In the genomic region with DNA sequence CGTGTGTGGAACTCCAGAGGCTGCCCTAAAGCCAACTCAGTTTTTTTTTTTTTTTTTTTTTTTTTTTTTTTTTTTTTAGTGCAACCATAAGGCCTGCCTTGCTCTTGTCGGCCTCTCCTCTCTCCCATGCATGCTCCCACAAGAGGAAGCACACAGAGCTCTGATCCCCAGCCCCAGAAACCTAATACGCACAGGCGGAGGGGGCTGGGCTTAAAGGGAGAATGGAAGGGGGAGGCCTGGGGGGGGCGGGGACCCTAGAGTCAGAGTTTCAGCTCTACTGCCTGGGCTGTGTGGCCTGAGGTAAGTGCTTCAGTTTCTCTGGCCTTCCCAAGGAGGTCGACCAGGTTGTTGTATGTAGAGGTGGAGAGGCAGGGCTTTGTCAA, we compare ENCODE assay signal across 13 mouse cellular contexts. TPM values are rescaled to one million over a fixed set of nuclear protein-coding genes. Genes with fewer than 3 reads are reported as not detected.
DNase-seq lines count a peak whose midpoint lies in the region; ATAC-seq lines count a peak whose summit lies in the region.
"Had no signal": no experiment of that assay in that cellular context is flagged by ENCODE, and none has a peak within 500 bp of the region (broad histone marks: within the 10 kb centered on the region; RNA-seq: fewer than 3 reads in every experiment).

No protein-coding gene starts in this region.

- peaks cover 100% of the 10 kb centered on the region for H3K4me1 ChIP-seq in hindbrain, embryonic 10.5 days (replicated peaks)
- H3K4me1 ChIP-seq in hindbrain, embryonic 11.5 days (replicated peaks; ENCODE audit: control insufficient read depth, insufficient read depth, low read length): peaks cover 19% of the 10 kb centered on the region
- H3K4me1 ChIP-seq in midbrain, embryonic 13.5 days (replicated peaks): peaks cover 99% of the 10 kb centered on the region
- peaks cover 31% of the 10 kb centered on the region for H3K4me1 ChIP-seq in midbrain, embryonic 11.5 days (ENCODE audit: control insufficient read depth, insufficient read depth, low read length)
- peaks cover 97% of the 10 kb centered on the region for H3K4me1 ChIP-seq in forebrain, embryonic 16.5 days (replicated peaks; ENCODE audit: control insufficient read depth, insufficient read depth, low read length)
- peaks cover 72% of the 10 kb centered on the region for H3K4me1 ChIP-seq in neural tube, embryonic 15.5 days

- peaks cover 6% of the 10 kb centered on the region; the same call in 1 of the 2 replicates for H3K36me3 ChIP-seq in hindbrain, embryonic 10.5 days
- no peaks in the 10 kb centered on the region for H3K36me3 ChIP-seq in hindbrain, embryonic 11.5 days (ENCODE audit: control insufficient read depth, insufficient read depth, low read length)
- no peaks in the 10 kb centered on the region for H3K36me3 ChIP-seq in midbrain, embryonic 13.5 days
- H3K36me3 ChIP-seq in midbrain, embryonic 11.5 days (ENCODE audit: control insufficient read depth, insufficient read depth, low read length): no peaks in the 10 kb centered on the region
- H3K36me3 ChIP-seq in forebrain, embryonic 16.5 days (ENCODE audit: control insufficient read depth, insufficient read depth): no peaks in the 10 kb centered on the region
- H3K36me3 ChIP-seq in neural tube, embryonic 15.5 days: no peaks in the 10 kb centered on the region

- no peaks in the 10 kb centered on the region for H3K9me3 ChIP-seq in hindbrain, embryonic 10.5 days
- no peaks in the 10 kb centered on the region for H3K9me3 ChIP-seq in hindbrain, embryonic 11.5 days (ENCODE audit: control insufficient read depth, low read length)
- H3K9me3 ChIP-seq in midbrain, embryonic 13.5 days: no peaks in the 10 kb centered on the region
- H3K9me3 ChIP-seq in midbrain, embryonic 11.5 days (ENCODE audit: control insufficient read depth, low read length): no peaks in the 10 kb centered on the region
- no peaks in the 10 kb centered on the region for H3K9me3 ChIP-seq in forebrain, embryonic 16.5 days (ENCODE audit: control insufficient read depth, low read length)
- H3K9me3 ChIP-seq in neural tube, embryonic 15.5 days (replicated peaks): no peaks in the 10 kb centered on the region

- 29% methylated on average over 6 of the region's 6 CpGs for WGBS in hindbrain, embryonic 10.5 days
- 48% methylated on average over 6 of the region's 6 CpGs for WGBS in hindbrain, embryonic 11.5 days
- 45% methylated on average over 6 of the region's 6 CpGs for WGBS in midbrain, embryonic 13.5 days
- 32% methylated on average over 6 of the region's 6 CpGs for WGBS in midbrain, embryonic 11.5 days
- 39% methylated on average over 6 of the region's 6 CpGs for WGBS in forebrain, embryonic 16.5 days
- 58% methylated on average over 6 of the region's 6 CpGs for WGBS in neural tube, embryonic 15.5 days

- DNase-seq in hindbrain, embryonic 10.5 days (ENCODE audit: low spot score): no peak
- DNase-seq in hindbrain, embryonic 11.5 days (ENCODE audit: low spot score): no peak
- no peak for DNase-seq in midbrain, embryonic 11.5 days (ENCODE audit: low spot score, missing footprints)
- no peak for DNase-seq in layer of hippocampus, adult 8-10 months (ENCODE audit: low spot score in 2 of 2)
- DNase-seq: cerebellum, adult 11-12 months had no signal

- no peak for ATAC-seq in hindbrain, embryonic 11.5 days (ENCODE audit: low FRiP score)
- ATAC-seq in midbrain, embryonic 13.5 days: no peak
- no peak for ATAC-seq in midbrain, embryonic 11.5 days (ENCODE audit: low FRiP score)
- no peak for ATAC-seq in forebrain, embryonic 16.5 days
- no peak for ATAC-seq in neural tube, embryonic 15.5 days (ENCODE audit: low FRiP score)
- no peak for ATAC-seq in granulocyte monocyte progenitor cell, adult 5-6 weeks (replicated peaks; ENCODE audit: poor library complexity, severe bottlenecking)

- H3K4me2 ChIP-seq in hindbrain, embryonic 11.5 days (replicated peaks; ENCODE audit: low read depth, low read length): no peak overlapping the region
- H3K4me2 ChIP-seq in midbrain, embryonic 13.5 days (replicated peaks): peak overlapping the region; percentile 84
- H3K4me2 ChIP-seq in midbrain, embryonic 11.5 days: no peak overlapping the region
- peak overlapping the region; percentile 36 for H3K4me2 ChIP-seq in forebrain, embryonic 16.5 days (ENCODE audit: low read length)
- peak overlapping the region; percentile 17; the same call in 1 of the 2 replicates for H3K4me2 ChIP-seq in neural tube, embryonic 15.5 days

- H3K4me3 ChIP-seq in hindbrain, embryonic 10.5 days: no peak overlapping the region
- no peak overlapping the region for H3K4me3 ChIP-seq in hindbrain, embryonic 11.5 days (ENCODE audit: low read depth, low read length)
- H3K4me3 ChIP-seq in midbrain, embryonic 13.5 days (replicated peaks): no peak overlapping the region
- no peak overlapping the region for H3K4me3 ChIP-seq in midbrain, embryonic 11.5 days (ENCODE audit: low read depth, low read length)
- no peak overlapping the region for H3K4me3 ChIP-seq in forebrain, embryonic 16.5 days (replicated peaks; ENCODE audit: low read length)
- H3K4me3 ChIP-seq in neural tube, embryonic 15.5 days (replicated peaks): no peak overlapping the region
- H3K4me3 ChIP-seq: erythroblast, embryonic 14.5 days; left cerebral cortex, adult 2 months; myocyte had no signal

- H3K9ac ChIP-seq in hindbrain, embryonic 11.5 days (ENCODE audit: low read depth, low read length): no peak overlapping the region
- peak overlapping the region; percentile 24; the same call in 1 of the 2 replicates for H3K9ac ChIP-seq in midbrain, embryonic 13.5 days (replicated peaks)
- H3K9ac ChIP-seq in midbrain, embryonic 11.5 days (ENCODE audit: low read length): no peak overlapping the region
- no peak overlapping the region for H3K9ac ChIP-seq in forebrain, embryonic 16.5 days (replicated peaks; ENCODE audit: low read depth, low read length)
- H3K9ac ChIP-seq in neural tube, embryonic 15.5 days (replicated peaks): no peak overlapping the region

- peaks cover 76% of the 10 kb centered on the region for H3K27me3 ChIP-seq in hindbrain, embryonic 10.5 days (ENCODE audit: insufficient read depth, poor library complexity, severe bottlenecking)
- H3K27me3 ChIP-seq in hindbrain, embryonic 11.5 days (ENCODE audit: control insufficient read depth, insufficient read depth, low read length): peaks cover 22% of the 10 kb centered on the region
- H3K27me3 ChIP-seq in midbrain, embryonic 13.5 days: peaks cover 33% of the 10 kb centered on the region
- H3K27me3 ChIP-seq in midbrain, embryonic 11.5 days (ENCODE audit: control insufficient read depth, insufficient read depth, low read length): peaks cover 10% of the 10 kb centered on the region
- H3K27me3 ChIP-seq in forebrain, embryonic 16.5 days (replicated peaks; ENCODE audit: control insufficient read depth, insufficient read depth, low read length): no peaks in the 10 kb centered on the region
- H3K27me3 ChIP-seq in neural tube, embryonic 15.5 days (replicated peaks): peaks cover 26% of the 10 kb centered on the region

- peak overlapping the region; percentile 80 for H3K27ac ChIP-seq in hindbrain, embryonic 10.5 days
- no peak overlapping the region for H3K27ac ChIP-seq in hindbrain, embryonic 11.5 days (ENCODE audit: low read depth, low read length)
- no peak overlapping the region for H3K27ac ChIP-seq in midbrain, embryonic 13.5 days
- no peak overlapping the region for H3K27ac ChIP-seq in midbrain, embryonic 11.5 days (ENCODE audit: low read depth, low read length)
- no peak overlapping the region for H3K27ac ChIP-seq in forebrain, embryonic 16.5 days (ENCODE audit: low read length)
- no peak overlapping the region for H3K27ac ChIP-seq in neural tube, embryonic 15.5 days (replicated peaks)
- H3K27ac ChIP-seq: left cerebral cortex, adult 2 months had no signal

RNA-seq across cellular contexts. Expression of gene Kif26a, which starts 6.0 kb away (rescaled TPM):
- polyA plus RNA-seq in hindbrain, embryonic 10.5 days (2016; fragmentation: Nextera tagmentation; extraction: Ambion mirVana): 2.7 and 3.1 TPM in 2 replicates
- 2.0 and 2.2 TPM in 2 replicates for polyA plus RNA-seq in hindbrain, embryonic 11.5 days (2014; fragmentation: Nextera tagmentation; extraction: Ambion mirVana)
- polyA plus RNA-seq in midbrain, embryonic 13.5 days (2015; fragmentation: Nextera tagmentation; extraction: Ambion mirVana): 7.0 and 11.4 TPM in 2 replicates
- polyA plus RNA-seq in midbrain, embryonic 11.5 days (2014; fragmentation: Nextera tagmentation; extraction: Ambion mirVana): 2.6 and 3.5 TPM in 2 replicates
- polyA plus RNA-seq in forebrain, embryonic 16.5 days (2015; fragmentation: Nextera tagmentation; extraction: Ambion mirVana): 17.3 and 21.2 TPM in 2 replicates
- 4.0 and 4.2 TPM in 2 replicates for polyA plus RNA-seq in neural tube, embryonic 15.5 days (2015; fragmentation: Nextera tagmentation; extraction: Ambion mirVana)
- 1 to 10 TPM; 4.4 to 5.6 (median 5.1) TPM for total RNA-seq in layer of hippocampus, adult 8-10 months (2022)
- total RNA-seq in granulocyte monocyte progenitor cell, adult 5-6 weeks (2014; fragmentation: Nextera tagmentation): not detected in 2 replicates
- not detected in 2 replicates for total RNA-seq in granulocyte monocyte progenitor cell, adult 5-6 weeks (2017)
- total RNA-seq: hematopoietic stem cell, adult 5-6 weeks had no signal
- polyA plus RNA-seq: erythroblast, embryonic 14.5 days had no signal

RNA-seq across cellular contexts. Expression of gene Aspg, which starts 45.5 kb away (rescaled TPM):
- 1.4 and 2.1 TPM in 2 replicates for polyA plus RNA-seq in hindbrain, embryonic 10.5 days (2016; fragmentation: Nextera tagmentation; extraction: Ambion mirVana)
- polyA plus RNA-seq in hindbrain, embryonic 11.5 days (2014; fragmentation: Nextera tagmentation; extraction: Ambion mirVana): 0.52 and 0.65 TPM in 2 replicates
- 0.52 and 0.90 TPM in 2 replicates for polyA plus RNA-seq in midbrain, embryonic 13.5 days (2015; fragmentation: Nextera tagmentation; extraction: Ambion mirVana)
- polyA plus RNA-seq in midbrain, embryonic 11.5 days (2014; fragmentation: Nextera tagmentation; extraction: Ambion mirVana): 0.25 TPM in 1 of 2 replicates, not detected in the other
- 0.37 and 0.75 TPM in 2 replicates for polyA plus RNA-seq in forebrain, embryonic 16.5 days (2015; fragmentation: Nextera tagmentation; extraction: Ambion mirVana)
- 0.84 and 3.3 TPM in 2 replicates for polyA plus RNA-seq in neural tube, embryonic 15.5 days (2015; fragmentation: Nextera tagmentation; extraction: Ambion mirVana)
- 10 to 100 TPM in 2 of 4 experiments, 1 to 10 TPM in 2; 2.4 to 18.5 (median 8.9) TPM for total RNA-seq in layer of hippocampus, adult 8-10 months (2022)
- total RNA-seq in granulocyte monocyte progenitor cell, adult 5-6 weeks (2014; fragmentation: Nextera tagmentation): not detected in 2 replicates
- total RNA-seq in granulocyte monocyte progenitor cell, adult 5-6 weeks (2017): not detected in 2 replicates
- total RNA-seq: hematopoietic stem cell, adult 5-6 weeks had no signal
- polyA plus RNA-seq: erythroblast, embryonic 14.5 days had no signal

Comparison
In these comparisons a context has a peak if more than half of its experiments do, and no peak if none do; other contexts are left out.
1. H3K4me2 ChIP-seq: peak in midbrain, embryonic 13.5 days (single experiment), forebrain, embryonic 16.5 days (single experiment) and neural tube, embryonic 15.5 days (single experiment); none in hindbrain, embryonic 11.5 days (single experiment) and midbrain, embryonic 11.5 days (single experiment).